Mouse (Mus musculus): ENCODE measurements at regions not wholly inside any gene's neighbourhood (a gene's known extent, or its start where the extent isn't known, plus 50 kb on each side); places are given as distances from the start of the nearest gene placed in this dataset.
"Not testable (repeated sequence)": the region's sequence is repeated elsewhere in the genome, so short reads cannot be mapped to it uniquely, and the experiment has no call there.

- not testable (repeated sequence) for H3K27me3 ChIP-seq; H3K9me3 ChIP-seq; ATAC-seq (ENCODE audit: low FRiP score, low read depth); H3K4me1 ChIP-seq (replicated peaks); H3K4me2 ChIP-seq; H3K36me3 ChIP-seq; H3K27ac ChIP-seq (replicated peaks); H3K9ac ChIP-seq; H3K4me3 ChIP-seq
- WGBS: 94% methylated on average over 19 of the region's 19 CpGs
These were observed 269.7 kb upstream of the Smim15 start for GRCm38 (mm10) chr13:107774499-107774898.

- Histone ChIP-seq H3K4me3 (no peak overlapping the region), H3K9me3 (no peaks in the 10 kb centered on the region), H3K4me1 (replicated peaks) (peaks cover 39% of the 10 kb centered on the region), H3K9ac (no peak overlapping the region), H3K36me3 (no peaks in the 10 kb centered on the region), H3K4me2 (peak overlapping the region; percentile 21), H3K27ac (replicated peaks) (peak overlapping the region; percentile 68), H3K27me3 (no peaks in the 10 kb centered on the region)
- WGBS: 16% methylated on average over 2 of the region's 2 CpGs
- peak; percentile 87 for ATAC-seq (ENCODE audit: low FRiP score, low read depth)
These were observed 277.0 kb upstream of the Smim15 start for GRCm38 (mm10) chr13:107767262-107767624.

GRCm38 (mm10) chr13:107766397-107767261 is 277.6 kb upstream of the Smim15 start:
- H3K4me1 ChIP-seq (replicated peaks): peaks cover 39% of the 10 kb centered on the region
- no peaks in the 10 kb centered on the region for H3K9me3 ChIP-seq
- ATAC-seq (ENCODE audit: low FRiP score, low read depth): peak; percentile 67
- no peaks in the 10 kb centered on the region for H3K36me3 ChIP-seq
- H3K4me3 ChIP-seq: no peak overlapping the region
- H3K27me3 ChIP-seq: no peaks in the 10 kb centered on the region
- no peak overlapping the region for H3K9ac ChIP-seq
- peak overlapping the region; percentile 21 for H3K4me2 ChIP-seq
- H3K27ac ChIP-seq (replicated peaks): peak overlapping the region; percentile 68
- WGBS: 26% methylated on average over 13 of the region's 13 CpGs

- Histone ChIP-seq H3K27ac (replicated peaks) (no peak overlapping the region), H3K9me3 (no peaks in the 10 kb centered on the region), H3K27me3 (no peaks in the 10 kb centered on the region), H3K4me3 (no peak overlapping the region), H3K4me2 (no peak overlapping the region), H3K36me3 (no peaks in the 10 kb centered on the region), H3K4me1 (replicated peaks) (peaks cover 39% of the 10 kb centered on the region), H3K9ac (no peak overlapping the region)
- WGBS: 89% methylated on average over 5 of the region's 5 CpGs
- ATAC-seq (ENCODE audit: low FRiP score, low read depth): no peak
These were observed 280.3 kb upstream of the Smim15 start for GRCm38 (mm10) chr13:107763911-107764310.

GRCm38 (mm10) chr13:107760511-107760910 is 283.7 kb upstream of the Smim15 start:
- Histone ChIP-seq H3K4me3 (no peak overlapping the region), H3K27me3 (no peaks in the 10 kb centered on the region), H3K9ac (no peak overlapping the region), H3K9me3 (no peaks in the 10 kb centered on the region), H3K4me2 (no peak overlapping the region), H3K36me3 (no peaks in the 10 kb centered on the region), H3K27ac (replicated peaks) (no peak overlapping the region), H3K4me1 (replicated peaks) (peaks cover 9% of the 10 kb centered on the region)
- 58% methylated on average over 8 of the region's 8 CpGs for WGBS
- ATAC-seq (ENCODE audit: low FRiP score, low read depth): no peak

GRCm38 (mm10) chr13:107758327-107759095 is 285.7 kb upstream of the Smim15 start:
- Histone ChIP-seq H3K27ac (replicated peaks) (no peak overlapping the region), H3K4me1 (replicated peaks) (peaks cover 2% of the 10 kb centered on the region), H3K4me3 (no peak overlapping the region), H3K9me3 (no peaks in the 10 kb centered on the region), H3K9ac (no peak overlapping the region), H3K36me3 (no peaks in the 10 kb centered on the region), H3K4me2 (no peak overlapping the region), H3K27me3 (no peaks in the 10 kb centered on the region)
- WGBS: 72% methylated on average over 13 of the region's 13 CpGs
- no peak for ATAC-seq (ENCODE audit: low FRiP score, low read depth)

GRCm38 (mm10) chr13:107752745-107753144 is 291.5 kb upstream of the Smim15 start:
- Histone ChIP-seq H3K4me3 (no peak overlapping the region), H3K9me3 (no peaks in the 10 kb centered on the region), H3K4me2 (no peak overlapping the region), H3K4me1 (replicated peaks) (no peaks in the 10 kb centered on the region), H3K27me3 (no peaks in the 10 kb centered on the region), H3K36me3 (no peaks in the 10 kb centered on the region), H3K27ac (replicated peaks) (no peak overlapping the region), H3K9ac (no peak overlapping the region)
- ATAC-seq (ENCODE audit: low FRiP score, low read depth): no peak
- WGBS: 77% methylated on average over 3 of the region's 3 CpGs

- Histone ChIP-seq H3K27ac (replicated peaks) (peak overlapping the region; percentile 40; the same call in 1 of the 2 replicates), H3K36me3 (peaks cover 12% of the 10 kb centered on the region), H3K4me2 (no peak overlapping the region), H3K4me3 (no peak overlapping the region), H3K27me3 (no peaks in the 10 kb centered on the region), H3K4me1 (replicated peaks) (peaks cover 8% of the 10 kb centered on the region), H3K9me3 (no peaks in the 10 kb centered on the region), H3K9ac (no peak overlapping the region)
- WGBS: 27% methylated on average over 21 of the region's 21 CpGs
- ATAC-seq (ENCODE audit: low FRiP score, low read depth): peak; percentile 82
These were observed 300.6 kb upstream of the Smim15 start for GRCm38 (mm10) chr13:107743464-107744218.

- Histone ChIP-seq H3K27me3 (no peaks in the 10 kb centered on the region), H3K9ac (no peak overlapping the region), H3K27ac (replicated peaks) (no peak overlapping the region), H3K4me2 (no peak overlapping the region), H3K9me3 (no peaks in the 10 kb centered on the region), H3K4me1 (replicated peaks) (no peaks in the 10 kb centered on the region), H3K36me3 (peaks cover 12% of the 10 kb centered on the region; the same call in 1 of the 2 replicates), H3K4me3 (no peak overlapping the region)
- 86% methylated on average over 8 of the region's 8 CpGs for WGBS
- ATAC-seq (ENCODE audit: low FRiP score, low read depth): no peak
These were observed 307.7 kb upstream of the Smim15 start for GRCm38 (mm10) chr13:107736581-107736980.

GRCm38 (mm10) chr13:107734161-107734905 is 309.9 kb upstream of the Smim15 start:
- Histone ChIP-seq H3K4me2 (no peak overlapping the region), H3K9me3 (no peaks in the 10 kb centered on the region), H3K36me3 (peaks cover 26% of the 10 kb centered on the region), H3K27ac (replicated peaks) (no peak overlapping the region), H3K4me3 (no peak overlapping the region), H3K4me1 (replicated peaks) (no peaks in the 10 kb centered on the region), H3K27me3 (no peaks in the 10 kb centered on the region), H3K9ac (no peak overlapping the region)
- no peak for ATAC-seq (ENCODE audit: low FRiP score, low read depth)
- WGBS: 83% methylated on average over 12 of the region's 12 CpGs

- Histone ChIP-seq H3K9me3 (no peaks in the 10 kb centered on the region), H3K36me3 (peaks cover 52% of the 10 kb centered on the region), H3K27me3 (no peaks in the 10 kb centered on the region), H3K9ac (no peak overlapping the region), H3K27ac (replicated peaks) (no peak overlapping the region), H3K4me3 (no peak overlapping the region), H3K4me2 (no peak overlapping the region), H3K4me1 (replicated peaks) (no peaks in the 10 kb centered on the region)
- WGBS: 97% methylated on average over 9 of the region's 9 CpGs
- no peak for ATAC-seq (ENCODE audit: low FRiP score, low read depth)
These were observed 313.3 kb upstream of the Smim15 start for GRCm38 (mm10) chr13:107730976-107731375.
